27 mouse cellular contexts compared by ENCODE assay signal in the genomic region with DNA sequence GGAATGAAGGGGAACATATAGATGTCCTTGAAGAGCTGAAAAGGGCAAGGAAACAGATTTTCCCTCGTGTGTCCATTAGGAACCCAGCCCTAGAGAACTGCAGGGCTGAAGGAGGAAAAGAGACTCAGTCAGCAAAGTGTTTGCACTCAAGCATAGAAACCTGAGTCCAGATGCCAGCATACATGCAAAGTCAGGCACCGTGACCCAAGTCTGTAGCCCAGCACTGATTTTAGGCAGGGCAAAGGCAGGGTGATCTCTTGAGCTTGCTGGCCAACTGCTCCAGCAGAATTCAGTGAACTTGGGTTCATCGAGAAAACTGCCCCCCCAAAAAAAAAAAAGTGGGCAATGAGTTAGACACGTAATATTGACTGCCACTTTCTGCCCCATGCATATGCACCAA. TPM values are rescaled to one million over a fixed set of nuclear protein-coding genes. Genes with fewer than 3 reads are reported as not detected.
DNase-seq lines count a peak whose midpoint lies in the region; ATAC-seq and TF ChIP-seq lines count a peak whose summit lies in the region.
"Had no signal": no experiment of that assay in that cellular context is flagged by ENCODE, and none has a peak within 500 bp of the region (broad histone marks: within the 10 kb centered on the region; RNA-seq: fewer than 3 reads in every experiment).

No protein-coding gene starts in this region.

- H3K9ac ChIP-seq in kidney, embryonic 14.5 days (ENCODE audit: low read depth, low read length), result no peak overlapping the region
- no peak overlapping the region for H3K9ac ChIP-seq in kidney, postnatal 0 days (ENCODE audit: low read depth, low read length)
- H3K9ac ChIP-seq: embryonic facial prominence, embryonic 13.5 days; forebrain, embryonic 12.5 days; forebrain, embryonic 15.5 days; hindbrain, embryonic 12.5 days; hindbrain, embryonic 15.5 days had no signal

- no peak overlapping the region for H3K27ac ChIP-seq in kidney, adult 2 months (ENCODE audit: insufficient read depth, low read depth, low read length)
- H3K27ac ChIP-seq in kidney, embryonic 14.5 days (ENCODE audit: low read depth, low read length), result no peak overlapping the region
- no peak overlapping the region for H3K27ac ChIP-seq in kidney, postnatal 0 days
- H3K27ac ChIP-seq: embryonic facial prominence, embryonic 10.5 days; embryonic facial prominence, embryonic 13.5 days; forebrain, embryonic 12.5 days; forebrain, embryonic 15.5 days; hindbrain, embryonic 12.5 days; hindbrain, embryonic 15.5 days had no signal

- H3K27me3 ChIP-seq in kidney, adult 2 months (replicated peaks; ENCODE audit: control insufficient read depth, insufficient read depth, low read length), result no peaks in the 10 kb centered on the region
- H3K27me3 ChIP-seq in kidney, embryonic 14.5 days (ENCODE audit: control insufficient read depth, insufficient read depth, low read length), result no peaks in the 10 kb centered on the region
- H3K27me3 ChIP-seq in kidney, postnatal 0 days (ENCODE audit: insufficient read depth, low read length), result no peaks in the 10 kb centered on the region
- H3K27me3 ChIP-seq: embryonic facial prominence, embryonic 13.5 days; forebrain, embryonic 12.5 days; forebrain, embryonic 15.5 days; hindbrain, embryonic 12.5 days; hindbrain, embryonic 15.5 days had no signal

- DNase-seq in kidney, adult 2 months, result peak; percentile 47
- DNase-seq in kidney, postnatal 0 days (ENCODE audit: low spot score), result peak; percentile 8
- DNase-seq in kidney, postnatal 10 days, result peak; percentile 25
- peak; percentile 43 to 53 for DNase-seq in kidney, postnatal 36 days
- no peak for DNase-seq in lung, postnatal 4 days
- DNase-seq: adrenal gland, adult 2 months; adrenal gland, postnatal 14 days; cerebellum, adult 11 months; cerebellum, adult 2 months; cerebellum, postnatal 10 days; cerebellum, postnatal 36 days; embryo, embryonic 11 days; gastrocnemius, postnatal 25 days had no signal

- H3K4me3 ChIP-seq in kidney, adult 2 months (ENCODE audit: insufficient read depth, low read depth, low read length), result no peak overlapping the region
- no peak overlapping the region for H3K4me3 ChIP-seq in kidney, embryonic 14.5 days (ENCODE audit: low read length)
- no peak overlapping the region for H3K4me3 ChIP-seq in kidney, postnatal 0 days (replicated peaks; ENCODE audit: low read depth, low read length)
- H3K4me3 ChIP-seq: embryonic facial prominence, embryonic 10.5 days; embryonic facial prominence, embryonic 13.5 days; erythroblast, embryonic 14.5 days; forebrain, embryonic 12.5 days; forebrain, embryonic 15.5 days; hindbrain, embryonic 12.5 days; hindbrain, embryonic 15.5 days had no signal

- H3K4me1 ChIP-seq in kidney, adult 2 months (ENCODE audit: control insufficient read depth, insufficient read depth, low read length), result no peaks in the 10 kb centered on the region
- H3K4me1 ChIP-seq in kidney, embryonic 14.5 days (ENCODE audit: control insufficient read depth, insufficient read depth, low read length), result no peaks in the 10 kb centered on the region
- no peaks in the 10 kb centered on the region for H3K4me1 ChIP-seq in kidney, postnatal 0 days (replicated peaks; ENCODE audit: insufficient read depth, low read length)
- H3K4me1 ChIP-seq: embryonic facial prominence, embryonic 10.5 days; embryonic facial prominence, embryonic 13.5 days; forebrain, embryonic 12.5 days; forebrain, embryonic 15.5 days; hindbrain, embryonic 12.5 days; hindbrain, embryonic 15.5 days had no signal

- H3K36me3 ChIP-seq in kidney, adult 2 months (ENCODE audit: control insufficient read depth, insufficient read depth, low read length), result no peaks in the 10 kb centered on the region
- no peaks in the 10 kb centered on the region for H3K36me3 ChIP-seq in kidney, embryonic 14.5 days (ENCODE audit: control insufficient read depth, insufficient read depth, low read length)
- no peaks in the 10 kb centered on the region for H3K36me3 ChIP-seq in kidney, postnatal 0 days (ENCODE audit: insufficient read depth, low read length)
- H3K36me3 ChIP-seq: embryonic facial prominence, embryonic 10.5 days; embryonic facial prominence, embryonic 13.5 days; forebrain, embryonic 12.5 days; forebrain, embryonic 15.5 days; hindbrain, embryonic 12.5 days; hindbrain, embryonic 15.5 days had no signal

- H3K9me3 ChIP-seq in kidney, embryonic 14.5 days (ENCODE audit: control insufficient read depth, low read length), result no peaks in the 10 kb centered on the region
- no peaks in the 10 kb centered on the region for H3K9me3 ChIP-seq in kidney, postnatal 0 days (replicated peaks; ENCODE audit: low read length)
- H3K9me3 ChIP-seq: embryonic facial prominence, embryonic 13.5 days; forebrain, embryonic 12.5 days; forebrain, embryonic 15.5 days; hindbrain, embryonic 12.5 days; hindbrain, embryonic 15.5 days had no signal

- H3K4me2 ChIP-seq in kidney, embryonic 14.5 days (replicated peaks; ENCODE audit: low read depth, low read length), result no peak overlapping the region
- H3K4me2 ChIP-seq in kidney, postnatal 0 days (ENCODE audit: low read length), result no peak overlapping the region
- H3K4me2 ChIP-seq: embryonic facial prominence, embryonic 13.5 days; forebrain, embryonic 12.5 days; forebrain, embryonic 15.5 days; heart, embryonic 11.5 days; hindbrain, embryonic 12.5 days; hindbrain, embryonic 15.5 days had no signal

- no peak for TF ChIP-seq CTCF in kidney, adult 2 months (conservative IDR thresholded peaks at IDR 0.05; ENCODE audit: insufficient read depth, insufficient read length, low read depth, low read length)
- TF ChIP-seq CTCF in kidney, postnatal 0 days (IDR thresholded peaks at IDR 0.05; ENCODE audit: low read depth), result no peak

- no peak for TF ChIP-seq POLR2A in kidney, adult 2 months (IDR thresholded peaks at IDR 0.05; ENCODE audit: low read depth, low read length)

- 31% methylated on average over 4 of the region's 4 CpGs for WGBS in kidney, adult 2 months
- WGBS in kidney, embryonic 14.5 days, result 61% methylated on average over 4 of the region's 4 CpGs
- 57% methylated on average over 4 of the region's 4 CpGs for WGBS in kidney, postnatal 0 days

- no peak for ATAC-seq in kidney, embryonic 14.5 days (ENCODE audit: low FRiP score, low TSS enrichment)
- 0 out of 2 replicates have a peak, but pooled peaks have one; percentile 40 for ATAC-seq in kidney, postnatal 0 days (replicated peaks; ENCODE audit: low FRiP score, low read depth)
- ATAC-seq: CD4-positive, CD25-positive, alpha-beta regulatory T cell, adult 4 months; forebrain, embryonic 15.5 days had no signal

RNA-seq across cellular contexts. Expression of a gene that starts 5.3 kb away (rescaled TPM):
- 0.05 TPM in 1 of 2 replicates, not detected in the other for polyA plus RNA-seq in kidney, adult 2 months (2012; rRNA removed)
- not detected in 2 replicates for polyA plus RNA-seq in kidney, embryonic 14.5 days (2014; fragmentation: Nextera tagmentation; extraction: Ambion mirVana)
- polyA plus RNA-seq in kidney, postnatal 0 days (2015; fragmentation: Nextera tagmentation; extraction: Ambion mirVana), result not detected in 2 replicates
- polyA plus RNA-seq: adrenal gland, adult 2 months; C2C12; CD4-positive, CD25-positive, alpha-beta regulatory T cell, adult 4 months; cerebellum, adult 2 months; cortical plate, adult 2 months; embryonic facial prominence, embryonic 10.5 days; embryonic facial prominence, embryonic 13.5 days; erythroblast, embryonic 14.5 days; forebrain, embryonic 12.5 days; forebrain, embryonic 15.5 days; heart, embryonic 11.5 days; heart, embryonic 14.5 days; heart, postnatal 0 days; hindbrain, embryonic 12.5 days; hindbrain, embryonic 15.5 days had no signal

RNA-seq across cellular contexts. Expression of a gene that starts 17.2 kb away (rescaled TPM):
- polyA plus RNA-seq in kidney, adult 2 months (2012; rRNA removed), result not detected in 2 replicates
- polyA plus RNA-seq in kidney, embryonic 14.5 days (2014; fragmentation: Nextera tagmentation; extraction: Ambion mirVana), result not detected in 2 replicates
- polyA plus RNA-seq in kidney, postnatal 0 days (2015; fragmentation: Nextera tagmentation; extraction: Ambion mirVana), result not detected in 2 replicates
- polyA plus RNA-seq: adrenal gland, adult 2 months; C2C12; CD4-positive, CD25-positive, alpha-beta regulatory T cell, adult 4 months; cerebellum, adult 2 months; cortical plate, adult 2 months; embryonic facial prominence, embryonic 10.5 days; embryonic facial prominence, embryonic 13.5 days; forebrain, embryonic 12.5 days; forebrain, embryonic 15.5 days; heart, embryonic 11.5 days; heart, embryonic 14.5 days; heart, postnatal 0 days; hindbrain, embryonic 12.5 days; hindbrain, embryonic 15.5 days had no signal

RNA-seq across cellular contexts. Expression of a gene that starts 44.4 kb away (rescaled TPM):
- polyA plus RNA-seq in kidney, adult 2 months (2012; rRNA removed), result 1.2 and 1.7 TPM in 2 replicates
- 0.17 and 0.28 TPM in 2 replicates for polyA plus RNA-seq in kidney, embryonic 14.5 days (2014; fragmentation: Nextera tagmentation; extraction: Ambion mirVana)
- polyA plus RNA-seq in kidney, postnatal 0 days (2015; fragmentation: Nextera tagmentation; extraction: Ambion mirVana), result 0.36 and 0.47 TPM in 2 replicates

Comparison
In these comparisons a context has a peak if more than half of its experiments do, and no peak if none do; other contexts are left out.
1. DNase-seq: peak in kidney, adult 2 months (single experiment), kidney, postnatal 0 days (single experiment), kidney, postnatal 10 days (single experiment) and kidney, postnatal 36 days (2 of 2); none in lung, postnatal 4 days (0 of 2).